Mouse (Mus musculus) ES-E14 (cell line): ENCODE results near the gene Ect2l. TPM values are rescaled to one million over a fixed set of nuclear protein-coding genes. Genes with fewer than 3 reads are reported as not detected.

Experiments
- DNase-seq: peaks from one replicate; pipeline ENCODE4 v3.0.0-alpha.2; 2013; ENCODE audit warnings: low read depth, low spot score
- H3K27ac ChIP-seq: 2 replicates; pipeline ENCODE4 v1.5.1; 2012; ENCODE audit warnings: low read depth, mild to moderate bottlenecking, low read length, moderate library complexity, mixed read lengths; ENCODE audit not compliant: poor library complexity, insufficient read depth, severe bottlenecking
- H3K36me3 ChIP-seq: 2 replicates; pipeline ENCODE4 v1.6.1; 2012; ENCODE audit warnings: mild to moderate bottlenecking, low read length, moderate library complexity, mixed read lengths; ENCODE audit not compliant: control insufficient read depth, poor library complexity, insufficient read depth, severe bottlenecking
- H3K4me1 ChIP-seq, 2 experiments: fragments of 150-350 bp in 1 of 2; sonication (generic) in 1 of 2; 2 replicates each; pipeline ENCODE4 v1.6.1; 2012; ENCODE audit warnings: low read length in 2 of 2, mild to moderate bottlenecking in 1 of 2, mixed read lengths in 1 of 2; ENCODE audit not compliant: control insufficient read depth in 2 of 2, insufficient read depth in 2 of 2, poor library complexity in 1 of 2
- H3K4me3 ChIP-seq, 2 experiments: fragments of 150-350 bp in 1 of 2; sonication (generic) in 1 of 2; 2 replicates each; pipeline ENCODE4 v1.5.1; 2012; ENCODE audit warnings: low read length in 2 of 2, low read depth in 1 of 2, mild to moderate bottlenecking in 1 of 2, mixed read lengths in 1 of 2; ENCODE audit not compliant: insufficient read depth in 1 of 2, poor library complexity in 1 of 2, severe bottlenecking in 1 of 2
- H3K9ac ChIP-seq: 2 replicates; pipeline ENCODE4 v1.6.1; 2012; ENCODE audit warnings: low read depth, mild to moderate bottlenecking, low read length, mixed read lengths; ENCODE audit not compliant: poor library complexity, insufficient read depth, severe bottlenecking
- H3K9me3 ChIP-seq: fragments of 150-350 bp; sonication (generic); 2 replicates; pipeline ENCODE4 v1.6.1; 2012; ENCODE audit warnings: low read depth, mild to moderate bottlenecking, low read length; ENCODE audit not compliant: control insufficient read depth, insufficient read depth
- CHD2 ChIP-seq: IDR thresholded peaks from 2 replicates; pipeline ENCODE4 v1.6.1; 2014; ENCODE audit warnings: mild to moderate bottlenecking, low read depth, low read length, inconsistent platforms
- HCFC1 ChIP-seq: IDR thresholded peaks from 2 replicates; pipeline ENCODE4 v1.6.1; 2012; ENCODE audit warnings: low read length, inconsistent platforms, borderline replicate concordance; ENCODE audit not compliant: insufficient read depth
- MAFK ChIP-seq: IDR thresholded peaks from 2 replicates; pipeline ENCODE4 v1.6.1; 2014; ENCODE audit warnings: mild to moderate bottlenecking, low read depth, low read length, inconsistent platforms; ENCODE audit not compliant: insufficient read depth
- ZC3H11A ChIP-seq: IDR thresholded peaks from 2 replicates; pipeline ENCODE4 v1.6.1; 2012; ENCODE audit warnings: low read depth, mild to moderate bottlenecking, inconsistent platforms, low read length, borderline replicate concordance
- ZNF384 ChIP-seq: IDR thresholded peaks from 2 replicates; pipeline ENCODE4 v1.6.1; 2012; ENCODE audit warnings: low read depth, low read length, inconsistent platforms
- in situ Hi-C, 2 experiments: fragments of 600-800 bp; cut with MboI; formaldehyde crosslinking; loops; one replicate each; pipeline ENCODE4 v1.15.1; 2025; ENCODE audit warnings: low sequenced_read_pairs in 2 of 2, inconsistent platforms in 1 of 2; ENCODE audit not compliant: unreplicated experiment in 2 of 2
- total RNA-seq: library from RNA; depleted of rRNA; stranded (reverse); fragments of 300-350 nt; gene quantifications from 2 replicates; pipeline ENCODE4 v1.2.3, GENCODE M21; 2012

Gene Ect2l
- total RNA-seq, 1 experiment, result not detected

GRCm38 (mm10) chr10:18198286-18199015 is 12.2 kb downstream of the Ect2l start:
- H3K4me1 ChIP-seq, result peaks cover 2 to 11% of the 10 kb centered on the region in 2 experiments; a peak in 2 of 4 replicates
- H3K9me3 ChIP-seq, result no peaks in the 10 kb centered on the region
- H3K9ac ChIP-seq, result no peak overlapping the region
- H3K4me3 ChIP-seq, result no peak overlapping the region
- H3K36me3 ChIP-seq, result no peaks in the 10 kb centered on the region
- DNase-seq, result no peak
- no peak for TF ChIP-seq HCFC1
- no peak for TF ChIP-seq CHD2
- no peak for TF ChIP-seq ZNF384
- TF ChIP-seq ZC3H11A, result no peak
- TF ChIP-seq MAFK, result no peak
- H3K27ac ChIP-seq, result no peak overlapping the region
- in situ Hi-C loops, result loop anchor here (25.0 kb wide), 1 partner anchor 461 kb away; no protein-coding TSS in a partner anchor

DNA sequence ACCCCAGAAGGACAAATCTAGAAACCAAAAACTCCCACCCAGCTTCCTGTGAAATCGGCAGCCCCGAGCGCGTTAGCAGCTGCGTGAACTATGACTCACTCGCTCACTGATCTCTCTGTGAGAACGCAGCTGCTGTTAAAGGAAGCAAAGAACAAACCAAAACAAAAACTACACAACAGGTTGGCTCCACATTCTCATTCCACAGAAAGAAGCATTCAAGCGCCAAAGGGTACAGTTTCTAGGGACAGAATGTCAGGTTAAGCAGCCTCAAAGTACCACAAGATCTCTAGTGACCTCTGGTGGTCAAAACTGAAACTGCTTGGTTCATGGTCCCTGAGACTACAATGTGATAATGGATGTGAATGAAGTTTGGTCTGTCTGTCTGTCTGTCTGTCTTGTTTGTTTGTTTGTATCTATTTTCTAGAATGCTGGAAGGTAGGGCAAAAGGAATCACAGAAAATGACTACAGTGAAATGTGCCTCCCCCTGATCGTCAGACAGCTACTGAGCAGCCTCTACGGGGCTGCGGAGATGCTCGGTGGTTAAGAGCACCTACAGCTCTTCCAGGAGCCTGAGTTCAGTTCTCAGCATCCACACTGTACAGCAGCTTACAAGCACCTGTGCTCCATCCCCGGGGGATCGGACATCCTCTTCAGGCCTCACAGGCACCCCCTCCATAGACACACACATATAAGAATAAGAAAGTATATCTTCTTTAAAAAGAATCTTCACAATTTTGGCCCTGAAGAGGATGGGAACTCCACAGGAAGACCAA is 13.3 kb downstream of the Ect2l start:
- no peaks in the 10 kb centered on the region for H3K9me3 ChIP-seq
- TF ChIP-seq ZC3H11A, result peak; percentile 65
- no peak for TF ChIP-seq HCFC1
- DNase-seq, result peak; percentile 86
- no peaks in the 10 kb centered on the region for H3K36me3 ChIP-seq
- in situ Hi-C loops, result loop anchor here (25.0 kb wide), 1 partner anchor 460 kb away; no protein-coding TSS in a partner anchor
- no peak overlapping the region for H3K4me3 ChIP-seq
- no peak overlapping the region for H3K27ac ChIP-seq
- H3K4me1 ChIP-seq, result peaks cover 2 to 11% of the 10 kb centered on the region in 2 experiments; a peak in 2 of 4 replicates
- H3K9ac ChIP-seq, result no peak overlapping the region

DNA sequence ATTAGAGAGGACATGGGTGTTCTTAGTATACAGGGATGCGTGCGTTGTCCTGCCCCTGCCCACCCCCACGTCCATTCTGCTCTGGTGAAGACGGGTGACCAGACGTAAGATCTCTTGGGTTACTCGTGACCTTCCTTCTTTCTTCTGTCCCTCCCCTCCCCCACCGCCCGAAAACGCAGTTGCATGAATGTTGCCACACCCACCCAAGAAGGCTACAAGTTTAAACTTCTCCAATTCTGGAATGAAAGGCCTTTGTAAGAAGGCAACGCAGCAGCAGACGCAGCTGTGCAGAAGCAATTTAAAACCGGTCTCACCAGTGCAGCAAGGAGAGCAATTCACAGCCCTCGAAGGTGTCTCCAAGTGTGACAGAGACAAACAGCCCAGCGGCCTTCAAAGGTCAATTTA is 16.0 kb downstream of the Ect2l start:
- H3K36me3 ChIP-seq, result no peaks in the 10 kb centered on the region
- no peak overlapping the region for H3K27ac ChIP-seq
- TF ChIP-seq HCFC1, result no peak
- TF ChIP-seq ZNF384, result no peak
- no peak for TF ChIP-seq CHD2
- TF ChIP-seq ZC3H11A, result no peak
- TF ChIP-seq MAFK, result no peak

GRCm38 (mm10) chr10:18194156-18194555 is 16.5 kb downstream of the Ect2l start:
- no peak overlapping the region for H3K27ac ChIP-seq
- H3K9ac ChIP-seq, result no peak overlapping the region
- no peaks in the 10 kb centered on the region for H3K9me3 ChIP-seq
- no peak overlapping the region for H3K4me3 ChIP-seq
- H3K36me3 ChIP-seq, result no peaks in the 10 kb centered on the region
- peaks cover 2 to 11% of the 10 kb centered on the region in 2 experiments; a peak in 2 of 4 replicates for H3K4me1 ChIP-seq
- no peak for TF ChIP-seq MAFK
- TF ChIP-seq CHD2, result no peak
- TF ChIP-seq ZC3H11A, result no peak
- no peak for TF ChIP-seq HCFC1
- no peak for TF ChIP-seq ZNF384
- in situ Hi-C loops, result loop anchor here (25.0 kb wide), 1 partner anchor 457 kb away; no protein-coding TSS in a partner anchor
- no peak for DNase-seq

More for the DNA sequence above, 16.0 kb downstream of the Ect2l start:
- Histone ChIP-seq H3K4me3 (no peak overlapping the region), H3K9me3 (no peaks in the 10 kb centered on the region), H3K9ac (no peak overlapping the region), H3K4me1 (peaks cover 2 to 11% of the 10 kb centered on the region in 2 experiments; a peak in 2 of 4 replicates)
- DNase-seq, result no peak
- in situ Hi-C loops, result loop anchor here (25.0 kb wide), 1 partner anchor 457 kb away; no protein-coding TSS in a partner anchor
